Mouse (Mus musculus) hindbrain, embryonic 10.5 days (tissue): ENCODE data around the gene Prtn3. TPM values are rescaled to one million over a fixed set of nuclear protein-coding genes. Genes with fewer than 3 reads are reported as not detected.
A peak's percentile ranks its signal among the peaks of the same experiment; 100 is the strongest.

Experiments
- DNase-seq: peaks from one replicate; pipeline ENCODE4 v3.0.0-alpha.2; 2017; ENCODE audit warnings: low spot score
- H3K27ac ChIP-seq: fragments of 300-500 bp; sonication (generic); 2 replicates; pipeline ENCODE4 v1.5.1; 2016; ENCODE audit warnings: mild to moderate bottlenecking, moderate library complexity
- H3K27me3 ChIP-seq: fragments of 300-500 bp; sonication (generic); 2 replicates; pipeline ENCODE4 v1.6.1; 2016; ENCODE audit warnings: mild to moderate bottlenecking; ENCODE audit not compliant: poor library complexity, insufficient read depth, severe bottlenecking
- H3K36me3 ChIP-seq: fragments of 300-500 bp; sonication (generic); 2 replicates; pipeline ENCODE4 v1.6.1; 2016; ENCODE audit warnings: mild to moderate bottlenecking, moderate library complexity
- H3K4me1 ChIP-seq: fragments of 300-500 bp; sonication (generic); replicated peaks from 2 replicates; pipeline ENCODE4 v1.6.1; 2016; ENCODE audit warnings: mild to moderate bottlenecking
- H3K4me3 ChIP-seq: fragments of 300-500 bp; sonication (generic); 2 replicates; pipeline ENCODE4 v1.5.1; 2016; ENCODE audit warnings: mild to moderate bottlenecking, moderate library complexity
- H3K9me3 ChIP-seq: fragments of 300-500 bp; sonication (generic); 2 replicates; pipeline ENCODE4 v1.6.1; 2016; ENCODE audit warnings: mild to moderate bottlenecking, moderate library complexity
- WGBS: fragments of 180-500 bp; shearing (Covaris S2); methylation state at CpG from one replicate; pipeline ENCODE4 v1.1.7; 2016; 5-methylcytosine and 5-hydroxymethylcytosine counted together
- polyA plus RNA-seq: library from polyadenylated mRNA; unstranded; fragments of >200 nt; fragmentation: Nextera tagmentation; extraction: Ambion mirVana; gene quantifications from 2 replicates; pipeline ENCODE4 v1.2.1, GENCODE M21; 2016

Prtn3 gene
- polyA plus RNA-seq, 1 experiment from 2014 or later: 15.1 TPM

DNA sequence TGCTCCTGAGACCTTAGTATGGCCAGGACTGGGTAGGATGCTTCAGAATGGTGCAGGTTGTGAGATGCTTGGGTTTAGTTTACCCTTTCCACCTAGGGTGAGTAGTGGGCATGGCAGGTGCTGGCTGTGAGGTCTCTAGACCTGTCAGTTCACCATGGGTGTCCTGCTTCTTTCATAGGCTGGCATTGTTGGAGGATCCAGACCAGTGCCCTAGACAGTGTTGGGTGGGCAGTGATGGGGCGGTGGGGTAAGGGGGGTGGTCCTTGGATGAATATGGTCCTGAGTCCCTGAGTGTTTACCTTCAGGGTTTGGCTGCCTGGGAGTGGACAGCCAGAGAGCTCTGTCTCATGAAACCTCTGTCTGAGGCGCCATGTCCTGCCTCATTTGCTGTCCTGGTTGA is 16.4 kb upstream of the Prtn3 start:
- H3K36me3 ChIP-seq: peaks cover 74% of the 10 kb centered on the region
- H3K27ac ChIP-seq: peak overlapping the region; percentile 100; the same call in 1 of the 2 replicates
- H3K27me3 ChIP-seq: no peaks in the 10 kb centered on the region
- 90% methylated on average over 2 of the region's 2 CpGs for WGBS
- no peak for DNase-seq
- no peaks in the 10 kb centered on the region for H3K9me3 ChIP-seq
- peak overlapping the region; percentile 98 for H3K4me3 ChIP-seq
- H3K4me1 ChIP-seq: peaks cover 54% of the 10 kb centered on the region

DNA sequence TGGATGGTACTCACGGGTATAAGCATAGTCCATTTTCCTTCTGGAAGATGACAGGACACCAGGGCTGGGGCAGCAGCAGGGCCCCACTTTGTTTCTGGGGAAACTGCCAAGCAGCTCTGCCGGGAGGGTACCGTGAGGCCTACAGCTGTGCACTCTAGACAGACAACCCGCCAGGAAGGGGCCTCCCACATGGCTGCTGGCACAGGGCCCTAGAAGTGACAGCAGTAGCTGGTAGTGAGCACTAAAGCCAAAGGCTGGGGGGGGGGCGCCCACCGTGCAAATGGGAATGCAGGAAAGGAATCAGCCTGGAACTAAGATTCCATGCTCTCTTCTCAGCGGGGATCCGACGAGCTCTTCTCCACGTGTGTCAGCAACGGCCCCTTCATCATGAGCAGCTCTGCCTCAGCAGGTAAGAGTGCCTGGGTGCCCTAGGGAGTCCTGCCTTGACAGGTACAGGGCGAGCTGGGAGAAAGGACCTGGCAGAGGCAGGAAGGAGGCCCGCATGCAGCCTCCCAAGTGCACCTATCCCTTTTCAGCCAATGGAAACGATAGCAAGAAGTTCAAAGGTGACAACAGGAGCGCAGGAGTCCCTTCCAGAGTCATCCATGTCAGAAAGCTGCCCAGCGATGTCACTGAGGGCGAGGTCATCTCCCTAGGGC is 15.7 kb upstream of the Prtn3 start:
- Histone ChIP-seq H3K36me3 (peaks cover 81% of the 10 kb centered on the region), H3K4me3 (peak overlapping the region; percentile 98; the same call in 1 of the 2 replicates), H3K4me1 (peaks cover 49% of the 10 kb centered on the region), H3K27ac (no peak overlapping the region), H3K27me3 (no peaks in the 10 kb centered on the region), H3K9me3 (no peaks in the 10 kb centered on the region)
- WGBS: 74% methylated on average over 17 of the region's 17 CpGs
- DNase-seq: no peak

DNA sequence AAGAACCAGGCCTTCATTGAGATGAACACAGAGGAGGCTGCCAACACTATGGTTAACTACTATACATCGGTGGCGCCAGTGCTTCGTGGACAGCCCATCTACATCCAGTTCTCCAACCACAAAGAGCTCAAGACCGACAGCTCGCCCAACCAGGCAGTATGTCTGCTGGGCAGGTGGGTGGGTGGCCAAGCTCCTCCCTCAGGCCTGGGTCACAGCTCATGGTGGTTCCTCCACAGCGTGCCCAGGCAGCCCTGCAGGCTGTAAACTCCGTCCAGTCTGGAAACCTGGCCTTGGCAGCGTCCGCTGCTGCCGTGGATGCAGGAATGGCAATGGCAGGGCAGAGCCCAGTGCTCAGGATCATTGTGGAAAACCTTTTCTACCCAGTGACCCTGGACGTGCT is 15.2 kb upstream of the Prtn3 start:
- Histone ChIP-seq H3K36me3 (peaks cover 87% of the 10 kb centered on the region), H3K4me1 (peaks cover 49% of the 10 kb centered on the region), H3K27me3 (no peaks in the 10 kb centered on the region), H3K4me3 (no peak overlapping the region), H3K9me3 (no peaks in the 10 kb centered on the region), H3K27ac (no peak overlapping the region)
- 91% methylated on average over 11 of the region's 11 CpGs for WGBS
- DNase-seq: no peak

DNA sequence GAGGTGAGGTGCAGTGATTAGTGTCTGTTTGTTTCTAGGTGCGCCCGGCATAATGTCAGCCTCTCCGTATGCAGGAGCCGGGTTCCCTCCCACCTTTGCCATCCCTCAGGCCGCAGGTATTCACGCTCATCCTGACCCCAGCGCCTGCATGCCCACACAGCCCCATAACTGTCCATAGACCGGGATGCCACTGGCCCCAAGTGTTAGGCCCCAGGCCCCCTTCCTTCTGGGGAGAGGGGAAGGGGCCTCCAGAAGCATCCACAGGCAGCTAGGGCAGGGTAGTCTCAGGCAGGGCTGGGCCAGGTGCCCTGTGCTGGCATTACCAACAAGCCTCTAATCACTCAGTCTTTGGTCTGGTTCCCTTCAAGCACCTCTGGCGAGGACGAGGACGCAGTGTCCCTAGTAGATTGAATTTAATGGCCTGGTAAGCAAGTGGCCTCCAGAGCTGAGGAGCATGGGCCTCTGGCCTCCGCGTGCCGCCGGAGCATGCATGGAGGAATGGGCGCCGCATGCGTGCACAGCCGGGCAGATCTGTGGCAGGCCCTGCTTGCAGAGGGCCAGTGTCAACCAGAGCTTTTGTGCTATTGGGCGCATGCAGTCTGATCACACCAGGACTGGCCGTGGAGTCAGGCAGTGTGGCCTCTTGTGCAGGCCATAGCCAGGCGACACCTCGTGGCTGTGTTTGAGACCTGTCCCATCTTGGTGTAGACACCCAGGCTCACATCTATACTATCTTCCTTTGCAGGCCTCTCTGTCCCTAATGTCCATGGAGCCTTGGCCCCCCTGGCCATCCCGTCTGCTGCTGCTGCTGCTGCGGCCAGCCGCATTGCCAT is 14.0 kb upstream of the Prtn3 start:
- no peaks in the 10 kb centered on the region for H3K27me3 ChIP-seq
- H3K4me3 ChIP-seq: 0 out of 2 replicates have a peak overlapping the region, but pooled peaks have one; percentile 2
- no peak overlapping the region for H3K27ac ChIP-seq
- H3K36me3 ChIP-seq: peaks cover 98% of the 10 kb centered on the region
- no peaks in the 10 kb centered on the region for H3K9me3 ChIP-seq
- H3K4me1 ChIP-seq: peaks cover 55% of the 10 kb centered on the region
- WGBS: 95% methylated on average over 26 of the region's 26 CpGs
- DNase-seq: no peak

DNA sequence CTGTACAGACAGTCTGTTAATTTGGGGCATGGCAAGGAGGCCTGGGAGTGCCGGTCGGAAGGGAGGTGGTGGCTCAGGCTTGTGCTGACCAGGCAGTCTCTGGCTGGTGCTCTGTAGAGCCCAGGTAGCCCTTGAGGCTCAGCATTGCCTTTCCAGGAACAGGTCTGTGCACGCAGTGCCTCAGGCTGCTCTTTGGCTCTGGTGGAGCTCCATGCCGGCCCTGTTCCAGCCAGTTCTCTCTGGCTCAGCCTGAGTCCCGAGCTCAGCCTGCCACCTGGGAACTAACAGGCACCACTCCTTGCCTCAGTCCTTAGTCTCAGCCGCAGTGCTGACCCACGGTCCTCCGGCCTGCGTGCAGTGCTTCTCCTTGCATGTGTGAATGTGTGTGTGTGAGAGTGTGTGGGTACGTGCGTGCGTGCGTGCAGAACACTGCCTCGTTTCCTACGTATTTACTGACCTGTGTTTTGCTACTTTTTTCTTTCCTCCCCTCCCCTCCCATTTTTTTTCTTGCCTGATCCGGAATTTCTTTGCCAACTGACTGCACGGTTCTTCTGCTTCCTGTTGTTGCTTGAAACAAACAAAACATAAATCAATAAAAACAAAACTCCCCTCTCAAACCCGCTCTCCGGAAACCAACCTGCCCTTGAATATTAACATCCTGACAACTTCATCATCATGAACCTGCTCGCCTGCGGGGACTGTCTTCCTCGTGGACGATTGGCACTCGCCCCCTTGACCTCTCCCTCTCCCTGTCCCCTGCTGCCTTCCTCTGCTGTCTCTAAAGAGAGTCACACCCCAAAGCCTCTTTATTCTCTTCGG is 12.8 kb upstream of the Prtn3 start:
- H3K9me3 ChIP-seq: no peaks in the 10 kb centered on the region
- WGBS: 86% methylated on average over 25 of the region's 25 CpGs
- peaks cover 55% of the 10 kb centered on the region for H3K4me1 ChIP-seq
- no peak overlapping the region for H3K27ac ChIP-seq
- no peak for DNase-seq
- no peaks in the 10 kb centered on the region for H3K27me3 ChIP-seq
- no peak overlapping the region for H3K4me3 ChIP-seq
- H3K36me3 ChIP-seq: peaks cover 100% of the 10 kb centered on the region

DNA sequence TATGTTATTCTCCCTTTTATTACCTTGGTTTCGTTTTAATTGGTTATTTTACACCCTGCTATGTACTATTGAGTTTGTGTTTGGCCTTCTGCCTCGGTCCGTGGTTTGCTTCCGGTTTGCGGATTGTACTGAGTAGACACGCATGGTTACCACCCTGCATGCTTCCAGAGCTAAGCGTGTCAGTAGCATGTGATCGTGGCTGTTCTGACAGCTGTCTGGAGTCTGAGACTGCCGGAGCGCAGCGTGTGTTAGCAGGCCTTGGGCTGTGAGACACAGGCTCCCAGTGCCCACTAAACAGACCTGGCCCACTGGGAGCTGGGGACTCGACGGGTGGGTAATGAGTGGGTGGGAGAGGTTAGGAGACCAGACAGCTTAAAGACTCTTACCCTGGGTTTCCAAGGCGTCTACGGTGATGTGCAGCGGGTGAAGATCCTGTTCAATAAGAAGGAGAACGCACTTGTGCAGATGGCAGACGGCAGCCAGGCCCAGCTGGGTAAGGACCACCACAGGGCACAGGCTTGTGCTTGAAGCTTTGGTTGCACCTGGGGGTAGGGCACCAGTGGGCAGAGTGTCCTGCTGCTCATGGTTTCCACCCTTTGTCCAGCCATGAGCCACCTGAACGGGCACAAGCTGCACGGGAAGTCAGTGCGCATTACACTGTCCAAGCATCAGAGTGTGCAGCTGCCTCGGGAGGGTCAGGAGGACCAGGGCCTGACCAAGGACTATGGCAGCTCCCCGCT is 12.1 kb upstream of the Prtn3 start:
- WGBS: 91% methylated on average over 23 of the region's 23 CpGs
- Histone ChIP-seq H3K27ac (no peak overlapping the region), H3K27me3 (no peaks in the 10 kb centered on the region), H3K4me3 (no peak overlapping the region), H3K9me3 (no peaks in the 10 kb centered on the region), H3K4me1 (peaks cover 52% of the 10 kb centered on the region), H3K36me3 (peaks cover 100% of the 10 kb centered on the region)
- DNase-seq: no peak

DNA sequence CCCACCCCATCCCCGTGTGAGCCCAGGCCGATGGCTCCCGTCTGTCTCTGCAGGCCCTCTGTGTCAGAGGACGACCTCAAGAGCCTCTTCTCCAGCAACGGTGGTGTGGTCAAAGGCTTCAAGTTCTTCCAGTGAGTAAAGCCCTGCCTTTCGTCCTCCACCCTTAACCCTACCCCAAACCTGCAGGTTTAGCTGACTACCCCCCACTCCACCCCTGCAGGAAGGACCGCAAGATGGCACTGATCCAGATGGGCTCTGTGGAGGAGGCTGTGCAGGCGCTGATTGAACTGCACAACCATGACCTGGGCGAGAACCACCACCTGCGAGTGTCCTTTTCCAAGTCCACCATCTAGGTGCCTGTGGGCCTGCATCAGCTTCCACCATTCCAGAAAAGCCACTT is 11.4 kb upstream of the Prtn3 start:
- WGBS: 81% methylated on average over 10 of the region's 10 CpGs
- Histone ChIP-seq H3K4me1 (peaks cover 49% of the 10 kb centered on the region), H3K27me3 (no peaks in the 10 kb centered on the region), H3K4me3 (no peak overlapping the region), H3K36me3 (peaks cover 98% of the 10 kb centered on the region), H3K9me3 (no peaks in the 10 kb centered on the region), H3K27ac (no peak overlapping the region)
- no peak for DNase-seq

DNA sequence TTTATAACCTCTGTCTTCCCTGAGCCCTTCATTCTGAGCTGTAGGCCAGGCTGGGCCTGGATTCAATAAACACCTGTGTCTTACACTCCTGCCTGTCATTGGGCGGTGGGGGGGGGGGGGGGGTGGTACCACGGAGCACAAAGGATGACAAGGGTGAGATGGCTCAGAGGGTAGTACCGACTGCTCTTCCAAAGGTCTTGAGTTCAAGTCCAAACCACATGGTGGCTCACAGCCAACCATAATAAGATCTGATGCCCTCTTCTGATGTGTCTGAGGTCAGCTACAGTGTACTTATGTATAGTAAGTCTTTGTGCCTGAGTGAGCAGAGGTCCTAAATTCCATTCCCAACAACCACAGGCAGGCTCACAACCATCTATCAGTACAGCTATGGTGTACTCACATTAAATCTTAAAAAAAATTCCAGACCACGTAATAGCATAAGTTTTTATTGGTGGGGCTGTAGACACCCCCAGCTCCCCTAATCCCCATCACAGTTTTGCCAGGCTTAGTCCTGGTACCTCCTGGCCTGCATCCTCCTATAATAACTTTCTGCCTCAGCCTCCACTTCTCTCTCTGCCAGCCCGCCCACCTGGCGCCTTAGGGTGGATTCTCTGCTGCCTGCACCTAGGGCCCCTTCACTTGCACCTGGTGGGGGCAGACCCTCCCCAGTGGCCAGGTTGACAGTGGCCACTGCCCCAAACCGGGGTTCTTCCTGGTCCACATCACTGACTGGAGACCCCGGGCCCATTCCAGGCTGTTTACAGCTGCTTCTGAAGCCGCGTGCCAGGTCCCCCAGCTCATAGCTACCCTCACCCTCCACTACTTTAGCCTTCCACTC is 9.7 kb upstream of the Prtn3 start:
- Histone ChIP-seq H3K4me3 (peak overlapping the region; percentile 18; the same call in 1 of the 2 replicates), H3K4me1 (peaks cover 37% of the 10 kb centered on the region), H3K27me3 (no peaks in the 10 kb centered on the region), H3K36me3 (peaks cover 94% of the 10 kb centered on the region), H3K9me3 (no peaks in the 10 kb centered on the region), H3K27ac (peak overlapping the region; percentile 54)
- 70% methylated on average over 10 of the region's 10 CpGs for WGBS
- DNase-seq: no peak

DNA sequence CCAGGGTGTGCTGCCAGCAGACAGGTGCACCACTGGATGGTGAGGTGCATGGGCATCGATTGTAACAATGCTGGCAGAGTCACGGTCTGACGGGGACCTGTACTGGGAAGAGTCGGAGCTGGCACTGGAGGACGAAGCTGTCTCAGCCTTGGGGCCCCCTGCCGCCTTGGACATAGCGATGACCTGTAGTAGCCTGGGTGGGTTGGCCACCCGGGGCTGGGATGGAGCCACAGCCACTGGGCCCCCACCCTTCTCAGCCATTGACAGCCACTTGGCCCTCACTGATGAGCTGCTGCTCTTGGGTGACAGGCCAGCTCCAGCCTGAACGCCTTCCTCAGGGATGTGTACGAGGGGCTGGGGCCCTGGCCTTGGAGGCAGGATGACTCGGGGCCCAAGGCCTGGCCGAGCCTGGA is 9.1 kb upstream of the Prtn3 start:
- H3K4me3 ChIP-seq: peak overlapping the region; percentile 18; the same call in 1 of the 2 replicates
- WGBS: 72% methylated on average over 12 of the region's 12 CpGs
- H3K27me3 ChIP-seq: no peaks in the 10 kb centered on the region
- peak; percentile 39 for DNase-seq
- peaks cover 94% of the 10 kb centered on the region for H3K36me3 ChIP-seq
- H3K4me1 ChIP-seq: peaks cover 36% of the 10 kb centered on the region
- peak overlapping the region; percentile 54 for H3K27ac ChIP-seq
- H3K9me3 ChIP-seq: no peaks in the 10 kb centered on the region

DNA sequence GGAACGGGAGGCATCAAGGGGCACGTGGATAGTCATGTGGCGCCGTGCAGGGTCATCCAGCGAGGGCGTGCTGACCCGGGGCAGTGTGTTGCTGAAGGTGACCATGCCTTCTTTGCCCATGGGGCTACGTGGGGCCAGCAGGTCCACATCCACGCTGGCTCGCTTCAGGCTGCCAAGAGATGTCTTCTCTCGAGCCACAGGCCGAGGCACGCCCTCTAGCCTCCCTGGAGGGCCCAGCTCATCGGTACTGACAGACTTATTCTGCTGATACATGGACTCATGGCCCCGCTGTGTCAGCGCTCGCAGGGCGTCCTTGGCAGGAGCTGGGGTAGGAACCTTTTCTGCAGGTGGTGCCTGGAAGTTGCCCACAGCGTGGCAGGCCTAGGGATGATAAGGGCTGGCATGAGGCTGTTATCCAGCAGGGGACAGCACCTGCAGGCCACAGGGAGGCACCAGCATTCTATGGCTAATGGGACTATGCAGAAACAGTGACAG is 8.4 kb upstream of the Prtn3 start:
- Histone ChIP-seq H3K4me1 (peaks cover 29% of the 10 kb centered on the region), H3K36me3 (peaks cover 92% of the 10 kb centered on the region), H3K4me3 (peak overlapping the region; percentile 18; the same call in 1 of the 2 replicates), H3K27me3 (no peaks in the 10 kb centered on the region), H3K27ac (0 out of 2 replicates have a peak overlapping the region, but pooled peaks have one; percentile 54), H3K9me3 (no peaks in the 10 kb centered on the region)
- WGBS: 78% methylated on average over 19 of the region's 19 CpGs
- no peak for DNase-seq

DNA sequence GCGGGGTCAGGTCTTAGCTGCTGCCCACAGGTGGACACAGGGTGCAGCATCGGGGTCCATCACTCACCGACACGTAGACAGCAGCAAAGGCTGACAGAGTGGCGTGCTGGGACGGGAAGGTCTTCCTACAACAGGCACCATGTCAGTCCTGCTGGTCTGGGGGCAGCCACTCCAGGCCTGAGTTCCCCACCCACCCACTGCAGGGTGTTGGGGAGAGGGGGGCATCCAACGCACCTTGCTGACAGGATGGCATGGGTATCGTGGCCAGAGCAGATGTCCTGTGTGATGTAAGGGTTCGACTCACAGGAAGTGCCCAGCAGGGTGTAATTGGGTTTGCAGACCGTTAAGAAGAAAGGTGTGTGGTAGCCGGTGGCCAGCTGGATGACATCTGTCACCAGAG is 7.7 kb upstream of the Prtn3 start:
- 87% methylated on average over 11 of the region's 11 CpGs for WGBS
- peaks cover 92% of the 10 kb centered on the region for H3K36me3 ChIP-seq
- H3K4me3 ChIP-seq: 0 out of 2 replicates have a peak overlapping the region, but pooled peaks have one; percentile 1
- no peaks in the 10 kb centered on the region for H3K9me3 ChIP-seq
- DNase-seq: no peak
- no peaks in the 10 kb centered on the region for H3K27me3 ChIP-seq
- peaks cover 25% of the 10 kb centered on the region for H3K4me1 ChIP-seq
- no peak overlapping the region for H3K27ac ChIP-seq
